Mouse (Mus musculus) ES-E14 (cell line): ENCODE measurements at regions not wholly inside any gene's neighbourhood (a gene's known extent, or its start where the extent isn't known, plus 50 kb on each side); places are given as distances from the start of the nearest gene placed in this dataset.

ENCODE experiments used
- DNase-seq: peaks from one replicate; pipeline ENCODE4 v3.0.0-alpha.2; 2013; ENCODE audit warnings: low read depth, low spot score
- H3K27ac ChIP-seq: 2 replicates; pipeline ENCODE4 v1.5.1; 2012; ENCODE audit warnings: low read depth, mild to moderate bottlenecking, low read length, moderate library complexity, mixed read lengths; ENCODE audit not compliant: poor library complexity, insufficient read depth, severe bottlenecking
- H3K36me3 ChIP-seq: 2 replicates; pipeline ENCODE4 v1.6.1; 2012; ENCODE audit warnings: mild to moderate bottlenecking, low read length, moderate library complexity, mixed read lengths; ENCODE audit not compliant: control insufficient read depth, poor library complexity, insufficient read depth, severe bottlenecking
- H3K4me1 ChIP-seq, 2 experiments: fragments of 150-350 bp in 1 of 2; sonication (generic) in 1 of 2; 2 replicates each; pipeline ENCODE4 v1.6.1; 2012; ENCODE audit warnings: low read length in 2 of 2, mild to moderate bottlenecking in 1 of 2, mixed read lengths in 1 of 2; ENCODE audit not compliant: control insufficient read depth in 2 of 2, insufficient read depth in 2 of 2, poor library complexity in 1 of 2
- H3K4me3 ChIP-seq, 2 experiments: fragments of 150-350 bp in 1 of 2; sonication (generic) in 1 of 2; 2 replicates each; pipeline ENCODE4 v1.5.1; 2012; ENCODE audit warnings: low read length in 2 of 2, low read depth in 1 of 2, mild to moderate bottlenecking in 1 of 2, mixed read lengths in 1 of 2; ENCODE audit not compliant: insufficient read depth in 1 of 2, poor library complexity in 1 of 2, severe bottlenecking in 1 of 2
- H3K9ac ChIP-seq: 2 replicates; pipeline ENCODE4 v1.6.1; 2012; ENCODE audit warnings: low read depth, mild to moderate bottlenecking, low read length, mixed read lengths; ENCODE audit not compliant: poor library complexity, insufficient read depth, severe bottlenecking
- H3K9me3 ChIP-seq: fragments of 150-350 bp; sonication (generic); 2 replicates; pipeline ENCODE4 v1.6.1; 2012; ENCODE audit warnings: low read depth, mild to moderate bottlenecking, low read length; ENCODE audit not compliant: control insufficient read depth, insufficient read depth
- CHD2 ChIP-seq: IDR thresholded peaks from 2 replicates; pipeline ENCODE4 v1.6.1; 2014; ENCODE audit warnings: mild to moderate bottlenecking, low read depth, low read length, inconsistent platforms
- HCFC1 ChIP-seq: IDR thresholded peaks from 2 replicates; pipeline ENCODE4 v1.6.1; 2012; ENCODE audit warnings: low read length, inconsistent platforms, borderline replicate concordance; ENCODE audit not compliant: insufficient read depth
- MAFK ChIP-seq: IDR thresholded peaks from 2 replicates; pipeline ENCODE4 v1.6.1; 2014; ENCODE audit warnings: mild to moderate bottlenecking, low read depth, low read length, inconsistent platforms; ENCODE audit not compliant: insufficient read depth
- ZC3H11A ChIP-seq: IDR thresholded peaks from 2 replicates; pipeline ENCODE4 v1.6.1; 2012; ENCODE audit warnings: low read depth, mild to moderate bottlenecking, inconsistent platforms, low read length, borderline replicate concordance
- ZNF384 ChIP-seq: IDR thresholded peaks from 2 replicates; pipeline ENCODE4 v1.6.1; 2012; ENCODE audit warnings: low read depth, low read length, inconsistent platforms
- in situ Hi-C, 2 experiments: fragments of 600-800 bp; cut with MboI; formaldehyde crosslinking; loops; one replicate each; pipeline ENCODE4 v1.15.1; 2025; ENCODE audit warnings: low sequenced_read_pairs in 2 of 2, inconsistent platforms in 1 of 2; ENCODE audit not compliant: unreplicated experiment in 2 of 2

DNA sequence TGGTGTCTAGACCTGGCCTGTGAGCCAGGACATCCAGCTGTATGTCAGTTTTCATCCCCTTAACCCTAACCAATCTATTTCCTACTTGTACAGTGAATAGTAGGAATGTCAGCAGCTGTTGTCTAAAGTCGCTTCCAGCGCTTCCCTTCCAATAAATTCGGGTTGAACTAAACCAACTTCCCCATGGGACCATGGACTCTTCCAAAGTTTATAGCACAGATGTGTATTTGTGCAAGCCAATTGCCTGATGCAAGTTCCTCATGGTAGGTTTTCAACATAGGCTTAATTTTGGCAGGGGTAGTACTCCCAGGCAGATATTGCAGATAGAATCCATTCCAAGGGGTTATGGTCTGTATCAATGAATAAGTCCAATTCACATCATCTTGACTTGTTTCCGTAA, 161.1 kb downstream of the Edem1 start:
- TF ChIP-seq MAFK (no peak), HCFC1 (no peak), CHD2 (no peak), ZNF384 (no peak), ZC3H11A (no peak)
- in situ Hi-C loops: no loop called here

GRCm38 (mm10) chr6:108993743-108994142, 165.3 kb downstream of the Edem1 start:
- H3K27ac ChIP-seq: no peak overlapping the region
- no peak for TF ChIP-seq ZC3H11A
- no peak for TF ChIP-seq HCFC1
- TF ChIP-seq MAFK: no peak
- TF ChIP-seq CHD2: no peak
- no peak for TF ChIP-seq ZNF384

More for the DNA sequence above, 161.1 kb downstream of the Edem1 start:
- no peak overlapping the region for H3K4me3 ChIP-seq
- H3K36me3 ChIP-seq: no peaks in the 10 kb centered on the region
- no peaks in the 10 kb centered on the region for H3K4me1 ChIP-seq
- no peak overlapping the region for H3K9ac ChIP-seq
- no peak overlapping the region for H3K27ac ChIP-seq
- no peaks in the 10 kb centered on the region for H3K9me3 ChIP-seq
- no peak for DNase-seq

DNA sequence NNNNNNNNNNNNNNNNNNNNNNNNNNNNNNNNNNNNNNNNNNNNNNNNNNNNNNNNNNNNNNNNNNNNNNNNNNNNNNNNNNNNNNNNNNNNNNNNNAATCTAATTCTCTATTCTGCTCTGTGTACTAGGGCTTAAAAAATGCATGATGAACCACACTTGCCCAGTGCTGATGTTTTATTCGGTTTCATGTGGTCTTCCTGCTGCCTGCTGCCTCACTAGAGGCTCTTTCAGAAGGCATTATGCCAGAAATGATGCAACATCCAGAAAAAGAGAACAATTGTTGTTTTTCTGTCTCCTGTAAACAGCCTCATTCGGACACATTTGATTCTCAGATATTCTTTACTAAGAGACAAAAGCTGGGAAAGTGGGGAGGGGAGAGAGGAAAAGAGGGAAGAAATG, 176.0 kb downstream of the Edem1 start:
- no peak for DNase-seq
- no peak overlapping the region for H3K27ac ChIP-seq
- H3K9ac ChIP-seq: no peak overlapping the region
- no peak overlapping the region for H3K4me3 ChIP-seq
- H3K4me1 ChIP-seq: no peaks in the 10 kb centered on the region
- no peaks in the 10 kb centered on the region for H3K9me3 ChIP-seq
- no peak for TF ChIP-seq HCFC1
- no peak for TF ChIP-seq ZNF384
- TF ChIP-seq CHD2: no peak
- TF ChIP-seq ZC3H11A: no peak
- TF ChIP-seq MAFK: no peak
- no peaks in the 10 kb centered on the region for H3K36me3 ChIP-seq
- in situ Hi-C loops: no loop called here

More at GRCm38 (mm10) chr6:108993743-108994142, 165.3 kb downstream of the Edem1 start:
- Histone ChIP-seq H3K9me3 (no peaks in the 10 kb centered on the region), H3K4me1 (no peaks in the 10 kb centered on the region), H3K36me3 (no peaks in the 10 kb centered on the region), H3K9ac (no peak overlapping the region), H3K4me3 (no peak overlapping the region)
- DNase-seq: no peak
- in situ Hi-C loops: no loop called here

- in situ Hi-C loops: no loop called here
- H3K27ac ChIP-seq: no peak overlapping the region
- no peak overlapping the region for H3K9ac ChIP-seq
- no peak overlapping the region for H3K4me3 ChIP-seq
- H3K36me3 ChIP-seq: no peaks in the 10 kb centered on the region
- no peaks in the 10 kb centered on the region for H3K4me1 ChIP-seq
- no peak for TF ChIP-seq ZC3H11A
- no peak for TF ChIP-seq HCFC1
- no peak for TF ChIP-seq CHD2
- TF ChIP-seq MAFK: no peak
- TF ChIP-seq ZNF384: no peak
- no peaks in the 10 kb centered on the region for H3K9me3 ChIP-seq
- DNase-seq: no peak
Observed at GRCm38 (mm10) chr6:109009364-109009763, 180.9 kb downstream of the Edem1 start.

DNA sequence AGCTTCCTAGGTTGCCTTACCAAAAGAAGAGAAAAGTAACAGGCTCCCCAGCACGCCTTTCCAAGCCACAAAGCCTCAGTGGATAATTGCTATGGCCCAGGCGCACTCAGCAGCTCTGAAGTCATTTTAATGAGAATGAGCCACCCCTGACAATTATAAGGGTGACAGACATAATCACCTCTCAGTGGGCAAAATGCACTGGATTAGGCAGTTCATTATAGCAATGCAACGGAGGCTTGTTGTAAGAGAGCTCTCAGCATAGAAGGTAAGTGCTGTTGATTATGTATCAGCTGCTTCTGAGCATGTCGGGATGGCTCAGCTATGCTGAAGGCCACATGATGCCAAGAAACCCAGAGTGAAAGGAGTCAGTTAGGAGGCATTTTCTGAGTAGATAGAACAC, 181.4 kb downstream of the Edem1 start:
- Histone ChIP-seq H3K27ac (no peak overlapping the region), H3K36me3 (no peaks in the 10 kb centered on the region), H3K4me3 (no peak overlapping the region), H3K4me1 (no peaks in the 10 kb centered on the region), H3K9me3 (no peaks in the 10 kb centered on the region), H3K9ac (no peak overlapping the region)
- no peak for DNase-seq
- in situ Hi-C loops: no loop called here
- no peak for TF ChIP-seq ZNF384
